Mouse (Mus musculus) brain, adult 10 weeks (tissue): ENCODE results near the gene Dtl. TPM values are rescaled to one million over a fixed set of nuclear protein-coding genes. Genes with fewer than 3 reads are reported as not detected.

ENCODE experiments used
- polyA plus RNA-seq: library from polyadenylated mRNA; stranded (reverse); fragments of 350-450 nt; fragmentation: Illumina TruSeq; extraction: RNeasy Lipid Tissue Mini Kit (QIAGEN cat#74804); gene quantifications from one replicate; pipeline ENCODE4 v1.2.3, GENCODE M21; 2015; ENCODE audit warnings: low read depth, low replicate concordance

Dtl gene
- 5.8 TPM for polyA plus RNA-seq

DNA sequence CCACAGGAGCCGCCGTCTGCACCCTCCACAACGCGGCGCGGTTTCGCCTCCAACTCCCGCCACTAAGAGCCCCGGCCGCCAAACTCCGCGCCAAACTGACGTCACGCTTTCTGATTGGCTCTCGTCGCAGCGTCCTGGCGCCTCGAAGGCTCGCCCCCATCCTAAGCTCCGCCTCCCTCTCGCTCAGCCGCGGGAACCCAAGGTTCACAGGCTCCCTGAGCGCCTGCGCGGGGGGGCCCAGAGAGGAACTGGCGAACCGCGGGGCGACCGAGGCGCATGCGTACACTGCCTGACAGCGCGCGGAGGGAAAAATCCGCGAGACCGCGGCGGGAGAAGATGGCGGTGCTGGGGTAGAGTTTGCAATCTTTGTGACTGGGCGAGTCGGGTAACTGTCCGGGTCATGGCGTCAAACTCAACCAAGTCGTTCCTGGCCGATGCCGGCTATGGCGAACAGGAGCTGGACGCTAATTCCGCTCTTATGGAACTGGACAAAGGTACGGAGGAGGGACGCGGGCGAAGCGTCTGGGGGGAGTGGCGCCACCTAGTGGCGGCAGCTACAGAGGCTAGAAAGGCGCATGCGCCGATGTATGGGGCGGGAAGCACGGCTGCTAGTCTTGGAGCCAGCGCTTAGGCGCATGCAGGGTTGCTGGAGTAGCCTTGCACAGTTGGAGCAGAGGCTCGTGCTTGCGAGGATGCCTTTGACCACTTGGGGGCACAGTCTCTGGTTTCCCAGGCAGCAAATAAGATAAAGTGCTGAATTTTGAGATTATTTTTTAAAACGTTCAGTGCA, at the start of gene Dtl, which contains the start of gene Ints7:
Gene Dtl (minus strand): TSS at position 87 of the 790 bp plus-strand sequence.
Gene Ints7 (plus strand): TSS at position 179 of the 790 bp plus-strand sequence.

Other genes starting within 250 kb of the Dtl start
- 10.0 TPM for gene Tmem206, start 249.6 kb downstream of the Dtl start, polyA plus RNA-seq
- 69.9 TPM for gene Ppp2r5a, start 172.3 kb downstream of the Dtl start, polyA plus RNA-seq
- 28.6 TPM for gene Ints7, start 92 bp upstream of the Dtl start, polyA plus RNA-seq
- gene Lpgat1, start 142.3 kb upstream of the Dtl start, polyA plus RNA-seq, result 103 TPM
- 1.1 TPM for gene Nek2, start 245.9 kb upstream of the Dtl start, polyA plus RNA-seq